Mouse (Mus musculus): ENCODE measurements around the gene Gm17087. TPM values are rescaled to one million over a fixed set of nuclear protein-coding genes. Genes with fewer than 3 reads are reported as not detected.

Gene Gm17087
- polyA plus RNA-seq, 1 experiment from 2014 or later: not detected

GRCm38 (mm10) chr17:8526815-8527261, 39.9 kb downstream of the Gm17087 start:
- H3K27me3 ChIP-seq (ENCODE audit: insufficient read depth, low read length): peaks cover 49% of the 10 kb centered on the region
- 14% methylated on average over 9 of the region's 9 CpGs for WGBS
- H3K9me3 ChIP-seq (ENCODE audit: low read depth, low read length): no peaks in the 10 kb centered on the region
- no peak overlapping the region for H3K27ac ChIP-seq (ENCODE audit: low read depth)
- TF ChIP-seq CTCF (IDR thresholded peaks at IDR 0.05; ENCODE audit: low read depth): no peak
- DNase-seq (no peak), ATAC-seq (ENCODE audit: insufficient read depth) (no peak)
- no peak overlapping the region for H3K4me3 ChIP-seq (ENCODE audit: low read depth, low read length)
- H3K9ac ChIP-seq: no peak overlapping the region
- no peak overlapping the region for H3K4me2 ChIP-seq
- 0 out of 2 replicates have a peak, but pooled peaks cover 3% of the 10 kb centered on the region for H3K4me1 ChIP-seq (ENCODE audit: insufficient read depth)
- H3K36me3 ChIP-seq (ENCODE audit: insufficient read depth): no peaks in the 10 kb centered on the region

- Histone ChIP-seq H3K9me3 (ENCODE audit: low read depth, low read length) (no peaks in the 10 kb centered on the region), H3K4me1 (ENCODE audit: insufficient read depth) (0 out of 2 replicates have a peak, but pooled peaks cover 3% of the 10 kb centered on the region), H3K27ac (ENCODE audit: low read depth) (no peak overlapping the region), H3K4me2 (peak overlapping the region; percentile 97), H3K36me3 (ENCODE audit: insufficient read depth) (no peaks in the 10 kb centered on the region), H3K4me3 (ENCODE audit: low read depth, low read length) (peak overlapping the region; percentile 44), H3K27me3 (ENCODE audit: insufficient read depth, low read length) (peaks cover 49% of the 10 kb centered on the region), H3K9ac (no peak overlapping the region)
- ATAC-seq (ENCODE audit: insufficient read depth): no peak
- peak; percentile 23 for DNase-seq
- TF ChIP-seq CTCF (IDR thresholded peaks at IDR 0.05; ENCODE audit: low read depth): no peak
- WGBS: 5% methylated on average over 21 of the region's 21 CpGs
Measured at GRCm38 (mm10) chr17:8525971-8526740, 40.6 kb downstream of the Gm17087 start.

GRCm38 (mm10) chr17:8525225-8525721, 41.5 kb downstream of the Gm17087 start, which contains the start of gene Pde10a:
Gene Pde10a, plus strand, starts transcription at chr17:8525372.
- no peaks in the 10 kb centered on the region for H3K36me3 ChIP-seq (ENCODE audit: insufficient read depth)
- 0 out of 2 replicates have a peak, but pooled peaks cover 3% of the 10 kb centered on the region for H3K4me1 ChIP-seq (ENCODE audit: insufficient read depth)
- peak; percentile 45 for DNase-seq
- 1% methylated on average over 22 of the region's 22 CpGs for WGBS
- peak within 1 kb of the TSS; percentile 44 for H3K4me3 ChIP-seq (ENCODE audit: low read depth, low read length)
- H3K4me2 ChIP-seq: peak within 1 kb of the TSS; percentile 97
- peaks cover 49% of the 10 kb centered on the region for H3K27me3 ChIP-seq (ENCODE audit: insufficient read depth, low read length)
- ATAC-seq (ENCODE audit: insufficient read depth): peak; percentile 16; the same call in 1 of the 2 replicates
- peak within 1 kb of the TSS; percentile 40 for H3K9ac ChIP-seq
- no peak within 1 kb of the TSS for H3K27ac ChIP-seq (ENCODE audit: low read depth)
- no peaks in the 10 kb centered on the region for H3K9me3 ChIP-seq (ENCODE audit: low read depth, low read length)
- TF ChIP-seq CTCF (IDR thresholded peaks at IDR 0.05; ENCODE audit: low read depth): no peak

- Histone ChIP-seq H3K36me3 (ENCODE audit: insufficient read depth) (no peaks in the 10 kb centered on the region), H3K9ac (peak overlapping the region; percentile 40), H3K4me3 (ENCODE audit: low read depth, low read length) (peak overlapping the region; percentile 44), H3K27me3 (ENCODE audit: insufficient read depth, low read length) (peaks cover 49% of the 10 kb centered on the region), H3K4me1 (ENCODE audit: insufficient read depth) (0 out of 2 replicates have a peak, but pooled peaks cover 3% of the 10 kb centered on the region), H3K4me2 (peak overlapping the region; percentile 97), H3K9me3 (ENCODE audit: low read depth, low read length) (no peaks in the 10 kb centered on the region), H3K27ac (ENCODE audit: low read depth) (no peak overlapping the region)
- peak; percentile 54 for TF ChIP-seq CTCF (IDR thresholded peaks at IDR 0.05; ENCODE audit: low read depth)
- ATAC-seq (ENCODE audit: insufficient read depth): peak; percentile 88
- WGBS: 2% methylated on average over 34 of the region's 45 CpGs
- DNase-seq: peak; percentile 82
Measured at GRCm38 (mm10) chr17:8524387-8525165, 42.2 kb downstream of the Gm17087 start.

- H3K9me3 ChIP-seq (ENCODE audit: low read depth, low read length): no peaks in the 10 kb centered on the region
- DNase-seq (no peak), ATAC-seq (ENCODE audit: insufficient read depth) (peak; percentile 20; the same call in 1 of the 2 replicates)
- H3K4me1 ChIP-seq (ENCODE audit: insufficient read depth): 0 out of 2 replicates have a peak, but pooled peaks cover 3% of the 10 kb centered on the region
- 17% methylated on average over 3 of the region's 3 CpGs for WGBS
- peak overlapping the region; percentile 44 for H3K4me3 ChIP-seq (ENCODE audit: low read depth, low read length)
- H3K36me3 ChIP-seq (ENCODE audit: insufficient read depth): no peaks in the 10 kb centered on the region
- H3K27ac ChIP-seq (ENCODE audit: low read depth): no peak overlapping the region
- peak overlapping the region; percentile 97 for H3K4me2 ChIP-seq
- no peak for TF ChIP-seq CTCF (IDR thresholded peaks at IDR 0.05; ENCODE audit: low read depth)
- peaks cover 49% of the 10 kb centered on the region for H3K27me3 ChIP-seq (ENCODE audit: insufficient read depth, low read length)
- H3K9ac ChIP-seq: peak overlapping the region; percentile 40
Measured at GRCm38 (mm10) chr17:8523986-8524385, 42.8 kb downstream of the Gm17087 start.

- no peak overlapping the region for H3K4me2 ChIP-seq
- DNase-seq (no peak), ATAC-seq (ENCODE audit: insufficient read depth) (no peak)
- no peak for TF ChIP-seq CTCF (IDR thresholded peaks at IDR 0.05; ENCODE audit: low read depth)
- no peaks in the 10 kb centered on the region for H3K36me3 ChIP-seq (ENCODE audit: insufficient read depth)
- no peak overlapping the region for H3K9ac ChIP-seq
- WGBS: 69% methylated on average over 6 of the region's 6 CpGs
- no peaks in the 10 kb centered on the region for H3K27me3 ChIP-seq (ENCODE audit: insufficient read depth, low read length)
- H3K27ac ChIP-seq (ENCODE audit: low read depth): no peak overlapping the region
- H3K4me1 ChIP-seq (ENCODE audit: insufficient read depth): no peaks in the 10 kb centered on the region
- no peak overlapping the region for H3K4me3 ChIP-seq (ENCODE audit: low read depth, low read length)
- H3K9me3 ChIP-seq (ENCODE audit: low read depth, low read length): no peaks in the 10 kb centered on the region
Measured at GRCm38 (mm10) chr17:8516006-8516405, 50.7 kb downstream of the Gm17087 start.

Other genes with a start within 250 kb of the Gm17087 start
- gene Prr18, start 229.5 kb downstream of the Gm17087 start, polyA plus RNA-seq (2014; fragmentation: Nextera tagmentation; extraction: Ambion mirVana): 2.1 and 2.3 TPM in 2 replicates
- gene T2, start 211.0 kb downstream of the Gm17087 start, polyA plus RNA-seq (2014; fragmentation: Nextera tagmentation; extraction: Ambion mirVana): 0.20 and 0.35 TPM in 2 replicates
- gene T, start 132.5 kb downstream of the Gm17087 start, polyA plus RNA-seq (2014; fragmentation: Nextera tagmentation; extraction: Ambion mirVana): 0.34 and 0.45 TPM in 2 replicates
- gene Pde10a, start 41.6 kb downstream of the Gm17087 start, polyA plus RNA-seq (2014; fragmentation: Nextera tagmentation; extraction: Ambion mirVana): 2.6 and 3.4 TPM in 2 replicates

All from lung, embryonic 14.5 days (tissue).